Mouse (Mus musculus) erythroid progenitor cell, adult 5-6 weeks (primary cell): Measurements from ENCODE around the gene Sox12. TPM values are rescaled to one million over a fixed set of nuclear protein-coding genes. Genes with fewer than 3 reads are reported as not detected.
"Not testable (repeated sequence)": the region's sequence is repeated elsewhere in the genome, so short reads cannot be mapped to it uniquely, and the experiment has no call there.

Experiments used
- ATAC-seq: replicated peaks from 2 replicates; pipeline ENCODE4 v1.8.0; 2016; ENCODE audit warnings: moderate number of reproducible peaks, mild to moderate bottlenecking, moderate TSS enrichment, inconsistent platforms; ENCODE audit not compliant: poor library complexity, low FRiP score, severe bottlenecking
- total RNA-seq, 2 experiments: library from RNA; stranded (forward) in 1 of 2; stranded (reverse) in 1 of 2; fragments of 150-400 nt in 1 of 2; fragments of 186-747, 209-891 nt in 1 of 2; gene quantifications; 2 replicates each; pipeline versions ENCODE4 v1.2.3 to v1.2.4; 2015 to 2017; ENCODE audit warnings: low replicate concordance in 2 of 2

The Sox12 gene
- total RNA-seq (2015; ENCODE audit: low replicate concordance) (4.0 and 4.2 TPM in 2 replicates), total RNA-seq (2017; ENCODE audit: low replicate concordance) (0.39 and 0.83 TPM in 2 replicates)

DNA sequence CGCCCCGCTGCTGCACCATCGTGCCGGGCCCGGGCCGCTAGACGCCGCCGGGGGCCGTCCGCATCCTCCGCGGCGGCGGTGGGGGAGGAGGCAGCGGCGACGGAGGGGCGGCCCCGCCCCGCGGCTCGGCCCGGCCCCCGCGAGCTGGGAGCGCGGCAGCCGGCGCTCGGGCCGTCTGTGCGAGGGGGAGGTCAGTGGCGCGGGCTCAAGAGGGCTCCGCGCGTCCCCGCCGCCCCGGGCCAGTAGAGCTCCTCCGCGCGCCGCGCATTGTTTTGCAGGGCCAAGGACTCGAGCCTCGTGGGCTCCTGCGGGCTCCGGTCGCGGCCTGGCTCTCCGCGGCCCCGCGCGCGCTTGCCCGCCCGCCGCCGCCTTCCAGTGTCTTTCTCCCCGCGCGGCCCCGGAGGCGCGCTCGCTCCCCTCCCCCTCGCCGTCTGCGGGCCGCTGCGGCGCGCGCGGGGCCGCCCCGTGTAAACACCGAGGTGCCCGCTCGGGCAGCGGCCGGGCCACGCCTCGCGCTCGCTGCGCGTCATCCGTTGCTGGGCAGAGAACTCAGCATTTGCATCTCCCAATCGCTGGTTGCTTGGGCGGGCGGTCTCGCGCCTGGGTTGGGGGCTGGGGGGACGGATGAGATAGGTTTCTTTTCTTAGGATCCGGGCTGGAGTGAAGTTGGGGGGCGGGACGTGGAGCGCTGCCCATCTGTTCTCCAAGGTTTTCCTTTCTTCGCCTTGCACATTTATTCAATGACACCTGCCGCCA is at the start of gene Sox12:
Gene Sox12 (minus strand): TSS at position 384 of the 756 bp plus-strand sequence.
- ATAC-seq, result peak; percentile 71

DNA sequence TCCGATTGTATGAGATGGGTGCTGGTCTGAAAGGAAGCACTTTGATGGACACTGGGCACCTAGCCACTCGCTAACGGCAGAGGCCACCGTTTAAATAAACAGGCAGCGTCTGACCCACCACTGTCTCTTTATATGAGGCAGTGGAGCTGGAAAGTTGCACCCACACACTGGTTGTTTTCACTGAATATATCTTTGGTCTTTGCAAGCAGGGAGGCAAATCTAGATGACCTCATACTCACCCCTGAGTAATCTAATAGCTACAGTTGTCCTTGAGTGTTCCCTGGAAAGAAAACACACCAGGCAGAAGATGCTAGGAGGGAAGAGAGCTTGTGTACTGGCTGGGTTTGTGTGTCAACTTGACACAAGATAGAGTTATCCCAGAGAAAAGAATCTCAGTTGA is 49.6 kb upstream of the Sox12 start:
- no peak for ATAC-seq

DNA sequence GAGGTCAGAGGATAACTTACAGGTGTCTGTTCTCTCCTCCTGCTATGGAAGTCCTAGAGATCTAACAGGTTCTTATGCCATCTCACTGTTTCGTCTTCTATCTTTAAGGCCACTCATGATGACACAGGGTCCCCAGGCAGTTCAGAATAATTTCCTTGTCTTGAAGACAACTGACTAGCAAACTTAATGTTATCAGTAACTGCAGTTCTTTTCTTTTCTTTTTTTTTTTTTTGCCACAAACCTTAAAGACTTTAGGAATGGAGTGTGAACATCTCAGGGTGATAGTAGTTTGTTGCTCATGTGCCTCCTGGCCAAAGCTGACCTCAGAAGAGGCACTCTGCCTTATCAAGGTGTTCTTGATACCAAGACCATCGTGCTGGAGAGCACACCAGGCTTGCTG is 48.8 kb upstream of the Sox12 start:
- ATAC-seq, result no peak

DNA sequence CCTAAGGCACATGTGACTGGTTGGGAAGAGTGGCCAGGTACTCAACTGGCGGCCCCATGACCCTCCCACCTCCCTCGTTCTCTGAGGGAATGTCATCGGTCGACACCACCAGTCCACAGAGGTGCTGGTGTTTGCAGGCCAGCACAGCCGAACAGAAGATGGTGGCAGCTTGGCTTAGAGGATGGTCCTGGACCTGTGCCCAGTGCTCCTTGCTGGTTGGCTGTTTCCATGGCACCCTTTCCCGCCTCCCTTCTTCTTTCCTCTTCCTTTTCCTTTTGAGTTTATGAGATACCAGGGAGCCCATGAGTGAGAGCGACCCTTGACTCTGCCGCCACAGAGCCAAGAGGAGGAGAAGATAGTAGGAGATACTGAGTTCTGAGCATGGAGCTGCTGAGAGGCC is 45.4 kb upstream of the Sox12 start:
- no peak for ATAC-seq

DNA sequence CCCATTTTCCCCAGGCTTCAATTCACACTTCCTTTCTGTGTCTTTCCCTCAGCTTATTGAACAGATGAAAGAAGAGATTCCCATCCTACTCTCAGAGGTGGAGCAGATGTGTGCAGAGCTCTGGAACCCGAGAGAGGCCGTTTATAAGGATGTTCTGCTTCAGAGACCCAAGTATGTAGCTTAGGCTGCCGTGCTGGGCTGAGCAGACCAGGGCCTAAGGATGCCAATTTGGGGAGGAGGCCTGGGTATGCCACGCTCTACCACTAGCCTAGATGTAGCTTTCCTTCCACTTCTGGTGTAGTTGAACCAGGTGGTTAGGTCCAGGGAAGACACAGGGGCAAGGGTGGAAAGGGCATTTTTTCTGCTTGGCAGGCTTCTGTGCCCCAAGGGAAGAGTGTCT is 44.5 kb upstream of the Sox12 start:
- ATAC-seq, result no peak

DNA sequence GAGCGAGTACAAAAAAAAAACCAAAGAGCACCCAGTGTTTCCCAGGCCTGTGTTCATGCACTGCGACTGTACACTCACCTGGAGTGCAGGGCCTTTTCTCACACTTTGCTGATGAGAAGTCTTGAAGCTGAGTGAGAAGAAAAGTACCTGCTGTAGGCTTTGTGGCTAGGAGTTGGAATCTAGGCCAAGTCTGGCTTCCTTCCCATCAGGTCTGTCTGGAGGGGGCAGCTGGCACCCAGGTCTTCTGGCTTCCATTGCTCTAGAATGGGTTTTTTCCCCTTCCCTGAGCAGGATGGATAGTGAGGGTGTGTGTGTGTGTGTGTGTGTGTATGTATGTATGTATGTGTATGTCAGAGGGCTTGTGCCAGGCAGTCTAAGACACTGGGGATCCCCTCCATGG is 42.0 kb upstream of the Sox12 start:
- no peak for ATAC-seq

DNA sequence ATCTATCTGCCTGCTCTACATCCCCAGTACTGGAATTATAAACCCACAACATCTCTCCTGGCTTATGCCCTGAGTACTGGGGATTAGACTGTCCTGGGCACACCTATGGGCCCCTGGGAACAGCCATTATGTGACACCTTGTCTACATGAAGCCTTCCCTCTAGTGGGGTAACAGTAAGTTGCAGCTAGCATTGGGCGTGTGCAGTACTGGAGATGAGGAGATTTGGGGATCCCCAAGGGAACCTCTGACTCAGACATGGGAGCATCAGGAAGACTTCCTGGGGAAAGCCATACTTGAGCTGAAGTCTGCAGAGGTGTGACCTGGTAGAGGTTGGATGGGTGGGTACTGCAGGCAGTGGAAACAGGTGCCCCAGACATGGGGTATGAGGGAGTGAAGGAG is 41.1 kb upstream of the Sox12 start:
- no peak for ATAC-seq

DNA sequence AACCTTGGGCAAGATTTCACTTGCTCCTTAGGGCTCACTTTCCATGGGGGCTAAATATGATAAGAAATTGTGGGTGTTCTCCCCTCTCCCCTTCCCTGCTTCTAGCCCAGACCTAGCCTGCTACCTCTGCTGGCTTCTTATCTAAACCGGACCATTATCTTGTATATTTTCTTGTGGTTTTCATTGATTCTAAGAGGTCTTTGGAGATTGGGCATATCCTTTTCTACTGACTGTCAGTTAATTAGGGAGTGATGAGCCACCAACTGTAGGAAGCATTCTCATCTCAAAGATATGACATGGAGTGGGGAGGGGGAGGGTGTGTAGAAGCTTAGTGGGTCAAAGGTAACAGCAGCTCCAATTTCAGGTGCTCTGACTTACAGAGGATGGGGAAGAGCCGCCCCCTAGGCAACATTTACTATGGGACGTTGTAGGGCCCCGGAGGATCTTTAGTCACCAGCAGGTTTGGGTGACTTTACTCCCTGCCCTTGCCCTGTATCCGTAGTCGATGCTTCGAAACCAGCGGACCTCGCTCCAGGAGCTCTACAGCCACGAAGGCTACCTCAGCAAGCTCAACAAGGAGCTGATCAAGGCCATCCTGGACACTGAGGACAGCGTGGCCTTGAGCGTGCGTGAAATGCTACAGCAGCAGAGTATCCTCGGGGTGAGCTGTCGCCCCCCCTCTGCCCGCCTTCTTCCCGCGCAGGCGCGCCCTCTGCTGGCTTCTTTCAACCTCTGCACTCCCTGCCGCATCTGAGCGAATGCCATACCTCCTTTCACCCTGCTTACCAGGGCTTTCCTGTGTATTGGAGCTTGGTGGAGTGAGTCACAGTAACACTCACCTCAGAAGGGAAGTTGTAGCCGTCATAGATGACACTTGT is 39.4 kb upstream of the Sox12 start:
- ATAC-seq, result peak; percentile 78

DNA sequence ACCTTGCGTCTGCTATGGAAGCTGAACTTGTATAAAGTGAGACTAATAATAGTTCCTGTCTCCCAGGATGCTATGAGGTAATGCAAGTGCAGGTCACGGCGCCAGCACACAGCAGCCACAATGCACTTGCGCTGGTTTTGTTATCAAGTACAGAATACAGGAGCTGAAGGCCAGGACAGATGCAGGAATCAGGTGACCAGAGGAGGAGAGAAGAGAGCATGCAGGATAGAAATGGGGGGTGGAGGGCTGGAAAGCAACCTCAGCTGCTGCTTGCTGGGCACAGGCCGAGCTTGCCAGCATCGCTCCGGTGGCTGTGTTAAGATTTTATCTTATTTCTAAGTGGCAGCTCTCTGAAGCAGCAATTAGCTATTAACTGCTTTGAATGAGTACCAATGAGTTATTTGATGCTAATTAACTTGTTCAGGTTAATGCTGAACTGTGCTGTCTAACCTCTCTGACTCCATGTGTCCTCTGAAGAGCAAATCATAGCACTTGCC is 38.6 kb upstream of the Sox12 start:
- ATAC-seq, result no peak

DNA sequence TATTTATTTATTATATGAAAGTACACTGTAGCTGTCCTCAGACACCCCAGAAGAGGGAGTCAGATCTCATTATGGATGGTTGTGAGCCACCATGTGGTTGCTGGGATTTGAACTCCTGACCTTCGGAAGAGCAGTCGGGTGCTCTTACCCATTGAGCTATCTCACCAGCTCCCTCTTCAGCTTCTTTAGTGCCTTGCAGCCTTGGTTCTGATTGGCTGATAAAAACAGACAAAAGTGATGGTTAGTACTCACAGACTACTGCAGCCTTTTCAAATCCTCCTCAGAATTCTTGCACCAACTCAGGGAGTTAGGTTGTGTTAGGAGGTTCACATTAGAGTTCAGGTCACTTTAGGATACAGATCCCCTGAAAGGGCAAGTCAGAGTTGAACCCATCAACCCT is 30.6 kb upstream of the Sox12 start:
- not testable (repeated sequence) for ATAC-seq

DNA sequence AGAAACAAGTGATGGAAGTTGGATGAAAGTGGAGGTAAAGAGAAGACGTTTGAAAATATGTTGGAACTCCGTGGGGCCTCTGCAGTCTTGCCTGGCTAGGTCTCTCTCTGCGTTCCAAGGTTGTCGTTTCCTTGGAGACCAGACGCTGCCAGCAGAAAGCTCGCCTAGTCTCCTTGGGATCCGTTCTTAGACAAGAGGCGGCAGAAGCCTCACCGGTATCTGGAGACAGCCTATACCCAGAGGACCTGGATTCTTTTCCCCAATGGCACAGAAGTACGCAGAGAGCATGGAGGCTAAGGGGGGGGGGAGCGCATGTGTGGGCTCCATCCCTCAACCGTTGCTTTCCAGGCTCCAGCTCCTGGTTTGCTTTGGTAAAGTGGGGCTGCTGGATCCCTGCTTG is 29.6 kb upstream of the Sox12 start:
- no peak for ATAC-seq

DNA sequence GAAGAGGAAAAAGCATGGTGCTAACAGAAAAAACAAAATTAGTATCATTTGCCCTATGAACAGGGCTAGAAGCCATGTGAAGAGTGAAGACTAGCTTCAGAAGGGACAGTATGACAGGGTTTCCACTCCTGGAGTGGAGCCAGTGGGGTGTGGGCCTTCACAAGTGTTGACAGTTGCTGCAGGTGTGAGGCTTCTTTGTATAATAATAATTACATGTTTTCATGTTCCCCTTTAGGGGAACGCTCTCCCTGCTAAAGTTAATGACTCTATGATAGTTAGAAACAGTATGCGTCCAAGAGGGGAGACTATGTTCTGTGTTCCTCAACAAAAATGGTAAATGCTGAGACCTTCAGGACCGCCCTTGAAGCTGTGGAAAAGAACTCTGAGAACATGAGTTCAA is 17.9 kb upstream of the Sox12 start:
- no peak for ATAC-seq

DNA sequence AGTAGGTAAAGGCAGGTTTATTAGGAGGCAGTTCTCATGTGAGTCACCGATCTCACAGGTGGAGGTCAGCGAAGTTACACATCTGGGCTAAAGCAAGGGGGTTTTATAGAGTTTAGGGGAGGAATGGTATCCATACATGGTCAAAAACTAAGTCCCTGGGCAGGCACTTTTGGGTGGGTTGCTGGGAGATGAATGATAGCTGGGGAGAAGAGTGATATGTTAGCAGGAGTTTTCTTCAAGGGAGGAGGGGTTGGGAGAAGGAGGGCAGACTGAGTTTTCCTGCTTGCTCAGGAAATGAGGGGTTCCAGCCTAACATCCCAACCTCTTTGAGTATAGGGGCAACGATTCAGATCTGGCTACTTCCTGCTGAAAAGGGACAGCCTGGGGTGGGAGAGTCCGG is 17.4 kb upstream of the Sox12 start, which contains the start of gene 6820408C15Rik:
Gene 6820408C15Rik (plus strand): TSS at position 301 of the 400 bp plus-strand sequence.
- ATAC-seq, result 0 out of 2 replicates have a peak, but pooled peaks have one; percentile 1

DNA sequence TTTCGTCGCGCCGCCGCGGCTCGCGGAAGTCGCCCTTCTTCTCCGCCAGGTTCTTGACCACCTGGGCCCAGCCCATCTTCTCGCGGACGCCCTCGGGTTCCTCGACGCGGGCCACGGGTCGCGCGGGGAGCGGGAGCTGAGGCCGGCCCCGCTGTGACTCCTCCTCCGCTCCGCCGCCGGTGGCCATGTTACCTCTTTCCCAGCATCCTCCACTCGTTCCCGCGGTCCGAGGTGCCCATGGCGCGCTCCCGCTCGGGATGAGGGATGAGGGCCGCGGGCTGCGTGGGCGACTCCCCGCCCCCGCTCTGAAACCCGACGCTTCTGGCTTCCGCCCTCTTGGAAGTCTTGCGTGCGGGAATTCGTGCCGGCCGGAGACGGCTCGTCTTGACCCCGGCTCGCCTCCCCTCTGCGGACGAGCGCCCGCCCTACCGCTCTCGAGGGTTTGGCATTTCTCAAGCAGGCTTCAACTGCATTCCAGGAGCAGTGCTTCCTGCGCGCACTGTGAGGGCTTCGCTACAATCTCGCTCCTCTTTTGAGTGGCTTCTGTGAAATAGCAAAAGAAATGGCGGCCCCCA is 16.8 kb upstream of the Sox12 start, which contains the start of gene Zcchc3:
Gene Zcchc3 (minus strand): TSS at position 437 of the 575 bp plus-strand sequence.
- peak; percentile 92 for ATAC-seq

DNA sequence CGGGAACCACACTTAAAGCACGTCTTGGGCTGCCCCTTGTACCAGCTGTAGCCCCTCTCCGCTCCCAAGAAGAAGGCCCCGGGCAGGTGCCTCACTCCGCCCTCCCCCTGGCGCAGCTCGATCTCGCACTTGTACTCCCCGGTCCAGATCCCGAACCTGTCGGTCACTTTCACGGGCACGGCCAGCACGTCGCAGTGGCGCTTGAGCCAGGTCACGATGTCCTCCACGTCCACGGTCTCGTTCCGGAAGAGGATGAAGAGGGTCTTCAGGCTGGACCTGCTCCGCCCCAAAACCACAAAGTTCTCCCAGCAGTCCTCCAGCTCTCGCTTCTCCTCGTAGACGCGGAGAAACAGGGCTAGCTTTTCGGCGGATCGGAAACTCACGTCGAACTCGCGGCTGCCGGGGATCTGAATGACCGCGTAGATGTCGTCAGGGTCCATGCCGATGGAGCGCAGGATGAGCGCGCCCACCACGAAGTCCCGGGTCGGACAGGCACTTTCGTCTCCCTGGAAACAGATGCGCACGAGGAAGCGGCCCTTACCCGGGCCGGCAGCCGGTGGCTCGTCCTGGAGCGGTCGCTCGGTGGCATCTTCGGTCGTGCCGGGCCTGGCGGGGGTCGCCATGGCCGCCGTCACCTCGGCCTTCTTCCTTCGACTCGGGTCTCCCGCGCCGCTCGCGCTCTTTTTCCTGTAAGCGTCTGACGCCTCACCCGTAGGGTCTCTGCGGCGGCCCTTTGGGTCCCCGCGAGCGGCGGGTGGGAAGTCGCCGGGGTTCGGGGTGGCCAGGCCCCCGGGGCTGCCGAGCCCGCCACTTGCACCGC is 16.1 kb upstream of the Sox12 start:
- peak; percentile 39; the same call in 1 of the 2 replicates for ATAC-seq

DNA sequence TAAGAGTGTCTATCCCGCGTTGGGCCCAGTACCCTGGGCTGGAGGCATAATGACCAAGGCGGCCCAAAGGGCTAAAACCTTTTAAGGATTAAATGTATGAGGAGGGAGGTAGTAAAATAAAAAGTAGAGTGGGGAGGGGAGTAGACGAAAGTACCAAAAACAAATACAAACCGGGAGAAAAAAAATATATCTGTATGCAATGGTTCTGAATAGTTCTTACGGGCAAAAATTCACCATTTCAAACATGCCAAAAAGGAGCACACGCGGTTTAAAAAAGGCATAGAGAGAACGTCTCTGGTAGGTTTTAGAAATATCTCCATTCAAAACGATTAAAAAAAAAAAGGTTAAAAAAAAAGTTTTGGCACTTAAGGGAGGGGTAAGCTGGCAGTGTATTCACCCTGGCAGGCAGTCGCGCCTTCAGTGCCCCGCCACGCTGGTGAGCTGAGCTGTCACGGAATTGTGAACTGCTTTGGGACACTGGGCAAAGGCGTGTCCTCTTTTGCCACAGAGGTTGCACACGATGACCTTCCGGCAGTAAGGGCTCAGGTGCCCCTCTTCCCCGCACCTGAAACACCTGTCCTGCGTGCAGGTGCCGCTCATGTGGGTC is 15.4 kb upstream of the Sox12 start:
- no peak for ATAC-seq

DNA sequence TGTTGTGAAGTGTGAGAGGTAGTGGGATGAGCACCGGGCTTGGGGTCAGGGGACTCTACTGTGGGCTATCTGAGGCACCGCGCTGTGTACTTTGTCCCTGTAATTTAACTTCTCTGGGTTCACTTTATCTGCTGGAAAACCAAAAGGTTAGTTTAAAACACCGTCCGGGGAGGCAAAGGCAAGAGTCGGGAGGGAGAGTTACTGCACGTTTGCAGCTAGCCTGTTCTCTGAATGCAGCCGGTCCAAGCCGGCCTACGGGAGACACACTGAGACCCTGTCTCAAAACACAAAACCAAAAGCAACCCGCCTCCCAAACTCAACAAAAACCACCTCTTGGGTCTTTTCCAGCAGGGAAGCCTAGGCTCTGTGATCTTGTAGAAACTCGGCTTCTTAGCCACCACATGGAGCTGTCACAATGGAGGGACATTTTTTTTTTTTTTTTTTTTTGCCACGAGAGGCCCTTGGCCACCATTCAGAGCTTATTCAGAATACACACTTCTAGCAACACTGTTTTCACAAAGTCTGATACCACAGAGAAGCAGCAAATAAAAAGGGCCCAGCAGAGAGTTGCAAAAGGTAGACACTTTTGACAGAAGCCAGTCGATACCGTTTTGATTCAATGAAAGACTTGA is 14.8 kb upstream of the Sox12 start:
- no peak for ATAC-seq

DNA sequence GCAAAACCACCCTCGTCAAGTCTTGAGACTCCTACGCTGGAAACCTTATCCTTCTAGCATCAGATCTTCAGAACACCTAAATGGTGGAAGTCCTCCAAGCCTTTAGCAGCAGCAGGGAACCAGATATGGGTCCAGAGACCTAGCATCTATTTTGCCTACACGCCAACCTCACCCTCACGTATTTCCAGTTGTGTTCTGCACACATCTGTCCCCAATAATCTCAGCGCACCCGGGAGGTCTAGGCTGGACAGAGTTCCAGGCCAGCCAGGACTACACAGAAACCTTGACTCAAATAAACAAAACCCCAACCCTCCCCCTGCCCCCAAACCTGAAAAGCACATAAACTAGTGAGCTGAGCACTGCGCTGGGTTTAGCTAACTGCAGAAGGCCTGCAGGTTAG is 13.6 kb upstream of the Sox12 start:
- no peak for ATAC-seq

DNA sequence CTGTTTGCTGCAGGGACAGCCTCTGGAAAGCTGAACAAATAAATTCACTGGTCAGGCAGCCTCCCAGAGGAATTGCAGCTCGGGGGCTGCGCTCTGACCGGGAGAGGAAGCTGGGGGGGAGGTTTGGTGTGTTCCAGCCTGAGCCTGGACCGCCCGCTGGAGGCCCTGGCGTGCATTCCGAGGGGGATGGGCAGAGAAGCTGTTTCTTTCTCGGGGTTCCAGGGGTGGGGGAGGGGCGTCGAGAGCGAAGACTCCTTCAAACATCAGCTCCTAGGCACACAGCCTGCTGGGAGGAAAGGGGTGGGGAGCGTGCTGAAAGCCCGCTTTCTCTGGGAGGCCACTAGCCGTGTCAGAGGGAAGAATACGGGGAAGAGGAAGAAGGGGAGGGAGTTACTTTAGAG is 13.1 kb upstream of the Sox12 start:
- no peak for ATAC-seq
